Mouse (Mus musculus) small intestine, adult 2 months (tissue): ENCODE measurements around the gene Prmt7. TPM values are rescaled to one million over a fixed set of nuclear protein-coding genes. Genes with fewer than 3 reads are reported as not detected.
A peak's percentile ranks its signal among the peaks of the same experiment; 100 is the strongest.

Experiments used
- H3K27ac ChIP-seq: fragments of 200-500 bp; 2 replicates; pipeline ENCODE4 v1.5.1; 2012; ENCODE audit warnings: low read depth, low read length, control low read depth, inconsistent platforms; ENCODE audit not compliant: insufficient read depth
- H3K27me3 ChIP-seq: fragments of 200-500 bp; 2 replicates; pipeline ENCODE4 v1.6.1; 2012; ENCODE audit warnings: mild to moderate bottlenecking, moderate library complexity, low read length, inconsistent platforms; ENCODE audit not compliant: control insufficient read depth, insufficient read depth
- H3K36me3 ChIP-seq: fragments of 200-500 bp; 2 replicates; pipeline ENCODE4 v1.6.1; 2012; ENCODE audit warnings: mild to moderate bottlenecking, low read length, control low read depth, inconsistent platforms; ENCODE audit not compliant: control insufficient read depth, insufficient read depth
- H3K4me1 ChIP-seq: fragments of 200-500 bp; 2 replicates; pipeline ENCODE4 v1.6.1; 2012; ENCODE audit warnings: low read length, inconsistent platforms, mixed read lengths; ENCODE audit not compliant: control insufficient read depth, insufficient read depth, insufficient read length
- H3K4me3 ChIP-seq: fragments of 200-500 bp; 2 replicates; pipeline ENCODE4 v1.5.1; 2012; ENCODE audit warnings: low read depth, mild to moderate bottlenecking, control low read depth, inconsistent platforms, low read length, moderate library complexity
- CTCF ChIP-seq: fragments of 200-500 bp; IDR thresholded peaks from 2 replicates; pipeline ENCODE4 v1.5.1; 2012; ENCODE audit warnings: low read depth, mild to moderate bottlenecking, control low read depth, inconsistent platforms, low read length, moderate library complexity, mixed read lengths; ENCODE audit not compliant: insufficient replicate concordance, insufficient read length; ENCODE audit errors: extremely low read depth
- POLR2A ChIP-seq: fragments of 200-500 bp; IDR thresholded peaks from 2 replicates; pipeline ENCODE4 v1.6.1; 2012; ENCODE audit warnings: low read depth, mild to moderate bottlenecking, control low read depth, inconsistent platforms, low read length, moderate library complexity
- WGBS: fragments of 180-500 bp; shearing (Covaris S2); methylation state at CpG from one replicate; pipeline ENCODE4 v1.1.7; 2018; 5-methylcytosine and 5-hydroxymethylcytosine counted together
- polyA plus RNA-seq: library from polyadenylated mRNA; depleted of rRNA; stranded (reverse); fragments of >200 nt; gene quantifications from 2 replicates; pipeline ENCODE4 v1.2.3, GENCODE M21; 2012

Gene Prmt7
- polyA plus RNA-seq, 1 experiment, result 11.9 TPM

- no peaks in the 10 kb centered on the region for H3K4me1 ChIP-seq
- H3K27ac ChIP-seq, result no peak overlapping the region
- no peaks in the 10 kb centered on the region for H3K27me3 ChIP-seq
- no peak overlapping the region for H3K4me3 ChIP-seq
- H3K36me3 ChIP-seq, result peaks cover 16% of the 10 kb centered on the region
- WGBS, result 87% methylated on average over 3 of the region's 3 CpGs
- TF ChIP-seq CTCF (no peak), POLR2A (no peak)
These were observed 8.9 kb downstream of the Prmt7 start for GRCm38 (mm10) chr8:106219620-106220019.

GRCm38 (mm10) chr8:106226589-106226988, 15.9 kb downstream of the Prmt7 start:
- H3K27ac ChIP-seq, result no peak overlapping the region
- no peaks in the 10 kb centered on the region for H3K27me3 ChIP-seq
- TF ChIP-seq POLR2A, result no peak
- TF ChIP-seq CTCF, result peak; percentile 55; the same call in 1 of the 2 replicates
- 40% methylated on average over 9 of the region's 9 CpGs for WGBS
- peaks cover 14% of the 10 kb centered on the region for H3K36me3 ChIP-seq
- H3K4me1 ChIP-seq, result no peaks in the 10 kb centered on the region
- H3K4me3 ChIP-seq, result no peak overlapping the region

GRCm38 (mm10) chr8:106231536-106231935, 20.8 kb downstream of the Prmt7 start:
- no peak overlapping the region for H3K4me3 ChIP-seq
- H3K27ac ChIP-seq, result no peak overlapping the region
- 97% methylated on average over 7 of the region's 7 CpGs for WGBS
- TF ChIP-seq CTCF (no peak), POLR2A (no peak)
- no peaks in the 10 kb centered on the region for H3K4me1 ChIP-seq
- peaks cover 12% of the 10 kb centered on the region for H3K36me3 ChIP-seq
- H3K27me3 ChIP-seq, result no peaks in the 10 kb centered on the region

- Histone ChIP-seq H3K27me3 (no peaks in the 10 kb centered on the region), H3K36me3 (peaks cover 12% of the 10 kb centered on the region), H3K27ac (no peak overlapping the region), H3K4me3 (no peak overlapping the region), H3K4me1 (no peaks in the 10 kb centered on the region)
- WGBS, result 67% methylated on average over 3 of the region's 3 CpGs
- TF ChIP-seq POLR2A, result no peak
- TF ChIP-seq CTCF, result no peak
These were observed 22.0 kb downstream of the Prmt7 start for GRCm38 (mm10) chr8:106232751-106233150.

GRCm38 (mm10) chr8:106234567-106235261, 24.0 kb downstream of the Prmt7 start:
- Histone ChIP-seq H3K36me3 (peaks cover 12% of the 10 kb centered on the region), H3K4me3 (no peak overlapping the region), H3K4me1 (no peaks in the 10 kb centered on the region), H3K27ac (no peak overlapping the region), H3K27me3 (no peaks in the 10 kb centered on the region)
- TF ChIP-seq POLR2A, result no peak
- no peak for TF ChIP-seq CTCF
- WGBS, result 87% methylated on average over 17 of the region's 17 CpGs

GRCm38 (mm10) chr8:106237106-106237505, 26.4 kb downstream of the Prmt7 start:
- Histone ChIP-seq H3K27me3 (no peaks in the 10 kb centered on the region), H3K4me1 (no peaks in the 10 kb centered on the region), H3K4me3 (no peak overlapping the region), H3K27ac (peak overlapping the region; percentile 2; the same call in 1 of the 2 replicates), H3K36me3 (peaks cover 12% of the 10 kb centered on the region)
- 41% methylated on average over 5 of the region's 5 CpGs for WGBS
- no peak for TF ChIP-seq POLR2A

- TF ChIP-seq CTCF (no peak), POLR2A (no peak)
- 73% methylated on average over 4 of the region's 4 CpGs for WGBS
- Histone ChIP-seq H3K27ac (no peak overlapping the region), H3K4me1 (no peaks in the 10 kb centered on the region), H3K36me3 (peaks cover 40% of the 10 kb centered on the region), H3K4me3 (no peak overlapping the region), H3K27me3 (no peaks in the 10 kb centered on the region)
These were observed 39.5 kb downstream of the Prmt7 start for GRCm38 (mm10) chr8:106250186-106250585.
